Mouse (Mus musculus): ENCODE measurements around the gene Wnt2b.

GRCm38 (mm10) chr3:104909195-104909594 lies 52.5 kb downstream of the Wnt2b start:
- TF ChIP-seq EP300 (IDR thresholded peaks at IDR 0.05; ENCODE audit: low read depth) (no peak), CTCF (IDR thresholded peaks at IDR 0.05; ENCODE audit: low read depth) (no peak)

All from liver, embryonic 14.5 days (tissue).